Mouse (Mus musculus): ENCODE results near the gene Crispld2.

The Crispld2 gene

DNA sequence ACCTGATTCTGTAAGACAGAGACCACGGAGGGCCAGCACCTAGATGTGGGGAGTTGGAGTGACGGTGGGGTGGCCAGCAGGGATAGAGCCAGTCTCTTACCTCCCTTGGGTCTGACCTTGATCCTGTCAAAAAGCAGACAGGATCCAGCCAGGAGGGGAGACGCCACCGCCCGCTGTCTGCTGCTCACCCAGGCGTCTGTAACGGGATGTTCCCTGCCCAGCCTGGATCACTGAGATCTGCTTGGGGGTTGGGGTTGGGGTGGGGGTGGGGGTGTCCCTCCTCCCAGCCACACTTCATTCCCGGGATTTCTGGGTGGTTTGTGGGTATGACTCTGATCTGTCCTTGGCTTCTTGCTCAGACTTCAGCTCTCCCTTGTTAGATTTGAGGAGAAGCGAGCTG lies 10.1 kb downstream of the Crispld2 start:
- DNase-seq: no peak

DNA sequence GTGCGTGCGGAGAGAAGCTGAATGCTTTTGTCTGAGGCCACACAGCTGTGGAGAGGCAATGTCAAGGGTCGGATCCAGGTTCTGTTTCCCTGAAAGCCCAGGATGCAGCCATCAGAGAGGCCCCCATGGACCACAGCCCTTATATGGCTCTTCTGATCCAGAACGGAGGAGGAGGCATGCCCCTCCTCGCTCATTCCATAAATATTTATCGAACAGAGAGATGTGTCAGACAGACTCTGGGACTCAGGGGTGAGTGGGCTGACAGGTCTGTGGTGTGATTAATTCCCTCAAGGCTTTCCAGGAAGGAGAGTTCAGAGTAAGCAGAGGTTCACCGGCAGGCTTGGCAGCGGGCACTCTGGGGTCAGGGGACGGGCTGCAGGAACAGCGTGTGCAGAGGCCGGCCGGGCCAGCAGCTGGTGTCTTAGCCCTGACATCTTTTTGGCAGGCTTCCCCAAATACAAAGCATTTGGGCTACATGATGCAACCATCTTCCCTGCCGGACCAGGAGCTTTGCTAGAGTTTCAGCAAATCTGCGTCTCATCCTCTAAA lies 12.0 kb downstream of the Crispld2 start:
- DNase-seq: no peak

DNA sequence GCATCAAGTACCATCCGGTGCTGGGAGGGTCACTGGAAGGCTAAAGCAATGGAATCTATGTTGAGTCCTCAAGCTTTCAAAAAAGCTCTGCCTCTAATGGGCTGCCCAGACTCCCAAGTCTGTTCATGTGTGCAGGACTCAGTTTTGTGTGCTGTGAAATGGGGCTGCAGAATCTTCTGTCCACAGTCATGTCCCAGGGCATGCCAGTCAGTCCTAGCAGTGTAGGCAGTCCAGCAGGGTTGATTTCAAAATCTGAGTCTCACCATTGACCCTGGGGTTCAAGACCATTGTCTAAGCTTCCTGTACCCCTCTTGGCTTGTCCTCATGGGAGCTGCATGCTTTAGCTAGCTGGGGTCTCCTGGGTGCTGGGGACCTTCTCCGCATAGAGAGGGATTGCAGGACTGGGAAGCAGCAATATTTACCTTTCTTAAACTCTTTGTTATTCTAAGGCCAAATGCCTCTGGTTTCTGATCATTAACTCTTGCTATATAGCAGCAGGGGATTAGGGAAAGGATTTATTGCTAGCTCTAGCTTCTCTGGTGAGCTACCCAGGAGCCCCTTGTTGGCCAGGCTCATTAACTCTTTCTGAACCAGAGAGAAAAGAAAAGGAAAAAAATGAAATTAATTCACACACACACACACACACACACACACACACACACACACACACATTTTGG lies 12.6 kb downstream of the Crispld2 start:
- no peak for DNase-seq

DNA sequence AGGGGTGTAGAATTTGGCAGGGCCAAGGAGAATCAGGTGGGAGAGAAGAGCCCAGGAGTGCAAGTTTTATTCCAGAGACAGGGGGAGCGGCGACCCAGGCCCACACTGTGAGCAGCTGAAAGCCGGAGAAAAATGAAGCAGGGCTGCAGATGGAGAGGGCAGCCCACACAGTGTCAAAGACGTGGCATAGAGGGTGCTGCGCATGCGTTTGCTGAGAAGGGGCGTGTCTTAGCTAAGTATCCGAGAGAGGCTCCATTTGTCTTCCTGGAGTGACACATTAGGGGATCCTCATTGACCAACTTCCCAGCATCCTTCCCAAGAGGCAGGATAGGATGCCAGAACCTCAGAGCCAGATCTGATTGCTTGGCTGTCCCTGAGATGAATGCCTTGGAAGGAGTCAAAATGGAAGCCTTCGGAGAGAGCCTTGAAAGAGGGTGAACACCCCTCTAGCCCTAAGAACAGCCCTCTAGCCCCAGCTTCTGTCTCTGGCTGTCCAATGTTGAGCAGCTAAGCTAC lies 14.5 kb downstream of the Crispld2 start:
- no peak for DNase-seq

DNA sequence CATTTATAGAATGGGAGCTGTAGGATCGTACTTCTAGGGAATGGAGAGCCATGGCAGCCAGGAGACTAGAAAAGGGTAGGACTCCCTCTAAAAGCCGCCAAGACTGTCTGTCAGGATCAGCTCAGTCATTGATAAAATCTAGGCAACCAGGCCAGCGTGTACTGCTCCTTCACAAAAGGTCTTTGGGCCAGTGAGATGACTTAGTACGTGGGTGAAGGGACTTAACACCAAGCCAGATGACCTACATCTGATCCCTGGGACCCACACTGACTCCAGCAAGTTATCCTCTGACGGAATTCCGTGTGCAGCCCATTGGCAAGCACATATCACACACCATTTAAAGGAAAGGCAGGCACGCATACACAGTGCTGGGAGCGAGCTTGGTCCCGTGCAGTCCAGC lies 14.9 kb downstream of the Crispld2 start:
- no peak for DNase-seq

DNA sequence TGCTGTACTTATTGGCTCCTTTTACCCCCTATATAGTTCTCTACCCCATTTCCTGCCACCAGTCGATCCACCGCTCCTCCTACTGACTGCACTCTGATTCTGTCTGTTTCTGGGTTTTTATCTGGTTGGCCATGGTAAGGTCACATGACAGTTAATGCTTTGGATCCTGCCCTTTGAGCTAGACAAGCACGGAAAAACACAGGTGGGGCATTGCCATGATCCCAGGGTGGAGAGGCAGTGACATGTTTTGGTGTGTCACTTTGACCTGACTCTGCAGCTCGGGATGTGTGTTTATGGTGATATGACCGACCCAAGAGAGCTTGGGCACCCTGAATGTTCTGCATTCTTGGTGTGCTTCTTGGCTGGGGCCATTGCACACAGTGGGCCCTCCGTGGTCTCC lies 17.0 kb downstream of the Crispld2 start:
- no peak for DNase-seq

DNA sequence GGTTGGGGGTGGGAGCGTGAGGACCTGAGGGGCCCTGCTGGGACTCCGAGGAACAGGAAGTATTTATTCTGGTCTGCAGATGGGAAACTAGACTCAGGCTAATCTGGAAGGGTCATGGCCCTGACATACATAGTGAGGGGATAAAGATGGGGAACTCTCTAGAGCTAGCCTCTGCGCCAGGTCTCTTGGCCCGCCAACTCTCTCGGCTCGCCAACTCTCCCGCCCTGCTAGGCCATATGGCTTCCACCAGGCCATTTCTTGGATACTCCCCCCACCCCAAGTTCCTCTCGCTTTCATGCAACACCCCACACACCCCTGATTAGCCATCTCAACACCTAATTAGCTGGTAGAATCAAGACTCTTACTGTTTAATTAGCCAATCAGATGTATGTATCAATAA lies 20.3 kb downstream of the Crispld2 start:
- no peak for DNase-seq

DNA sequence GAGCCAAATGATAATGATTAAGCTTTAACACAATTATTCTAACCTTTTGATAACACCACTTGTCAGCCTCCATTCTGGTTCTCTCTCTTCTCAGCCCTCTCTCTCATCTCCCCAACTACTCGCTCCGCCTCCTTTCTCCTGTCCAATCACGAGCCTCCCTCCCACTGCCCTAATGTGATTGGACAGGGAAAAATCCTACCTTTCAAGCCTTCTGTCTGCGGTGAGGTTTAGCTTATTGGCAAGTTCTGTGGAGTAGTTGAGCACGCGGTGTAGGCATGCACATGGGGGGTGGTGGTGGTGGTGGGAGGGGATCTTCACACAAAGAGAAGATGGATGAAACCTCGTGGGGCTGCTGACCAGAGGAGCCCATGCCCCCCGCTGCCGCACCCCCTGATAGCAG lies 20.7 kb downstream of the Crispld2 start:
- DNase-seq: peak; percentile 51

DNA sequence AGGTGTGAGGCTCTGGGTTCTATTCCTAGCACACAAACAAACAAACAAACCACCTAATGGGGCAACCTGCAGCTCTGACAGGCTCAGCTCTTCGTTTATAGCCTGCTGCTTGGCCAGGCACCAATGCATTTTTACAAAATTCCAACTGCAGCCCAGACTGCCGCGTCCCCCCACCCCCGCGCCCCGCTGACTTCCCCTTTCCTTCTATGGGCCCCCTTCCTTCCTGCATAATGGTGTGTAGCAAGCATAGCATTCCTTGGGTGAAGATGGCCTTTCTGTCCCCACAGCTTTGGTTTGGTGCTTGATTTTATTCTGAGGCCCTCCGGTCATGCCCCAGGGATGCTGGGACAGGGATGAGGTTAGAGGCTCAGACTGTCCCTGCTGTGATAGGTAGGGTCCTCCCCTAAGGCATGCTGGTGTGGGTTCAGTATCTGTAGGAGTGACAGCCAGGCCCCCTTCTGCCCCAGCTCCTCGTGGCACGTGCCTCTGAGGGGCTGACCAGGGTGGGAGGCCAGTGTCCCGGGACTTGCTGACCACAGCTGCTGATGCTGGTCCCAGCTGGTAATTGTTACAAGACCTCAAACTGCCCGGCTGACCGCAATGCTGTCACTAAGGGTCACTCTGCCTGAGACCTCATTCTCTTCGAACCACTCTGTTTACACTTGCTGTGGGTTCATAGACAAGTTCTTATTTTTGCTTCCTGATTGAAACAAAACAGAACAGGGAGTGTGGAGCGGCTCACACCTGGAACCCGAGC lies 22.2 kb downstream of the Crispld2 start:
- DNase-seq: no peak

DNA sequence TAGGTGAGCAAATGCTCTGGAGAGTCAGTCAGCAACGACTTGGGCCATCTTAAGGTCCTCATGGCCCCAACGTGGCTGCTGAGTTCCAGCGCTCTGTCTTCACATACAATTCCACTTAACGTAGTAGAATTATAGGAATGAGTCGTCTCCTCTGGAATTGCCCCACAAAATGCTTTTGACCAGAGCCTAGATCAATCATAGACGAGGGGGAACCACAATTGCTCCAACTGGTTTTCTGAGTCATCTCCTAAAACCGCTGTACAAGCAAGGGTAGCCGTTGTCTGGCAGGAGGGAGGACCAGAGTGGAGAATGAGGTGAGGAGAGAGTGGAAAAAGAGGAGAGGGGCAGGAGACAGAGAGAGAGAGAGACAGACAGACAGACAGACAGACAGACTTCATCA lies 23.7 kb downstream of the Crispld2 start:
- DNase-seq: no peak

DNA sequence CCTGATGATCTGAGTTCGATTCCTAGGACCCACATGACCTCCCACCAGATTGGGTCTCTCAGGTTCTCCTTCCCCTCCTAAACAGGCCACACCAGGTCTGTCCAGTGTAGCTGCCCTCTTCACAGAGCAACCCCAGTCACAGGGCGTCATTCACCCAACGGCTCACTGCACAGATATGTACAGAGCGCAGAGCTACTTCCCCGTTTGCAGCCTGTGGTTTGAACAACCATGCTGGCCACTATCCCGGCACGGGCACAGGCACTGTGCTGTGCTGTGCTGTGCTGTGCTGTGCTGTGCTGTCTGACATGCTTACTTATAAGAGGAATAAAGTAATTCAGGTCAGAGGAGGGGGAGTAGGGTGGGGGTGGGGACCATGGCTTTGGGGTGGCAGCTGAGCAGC lies 24.2 kb downstream of the Crispld2 start:
- DNase-seq: no peak

DNA sequence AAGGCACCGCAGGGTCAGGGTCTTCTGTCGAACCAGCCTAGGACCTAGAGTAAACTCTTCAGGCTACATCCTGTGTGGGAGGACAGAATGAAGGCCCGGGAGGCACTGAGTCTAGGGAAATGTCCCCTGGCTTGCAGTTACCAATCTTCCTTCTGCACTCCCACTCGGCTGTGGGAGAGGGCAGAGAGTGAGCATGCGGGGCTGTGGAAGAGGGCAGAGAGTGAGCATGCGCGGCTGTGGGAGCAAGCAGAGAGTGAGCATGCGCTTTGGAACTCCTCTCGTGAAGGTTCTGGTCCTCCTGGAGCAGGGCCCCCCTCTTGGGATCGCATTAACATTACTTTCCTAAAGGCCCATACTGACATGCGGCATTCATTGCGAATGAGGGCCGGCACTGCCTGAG lies 25.1 kb downstream of the Crispld2 start:
- no peak for DNase-seq

DNA sequence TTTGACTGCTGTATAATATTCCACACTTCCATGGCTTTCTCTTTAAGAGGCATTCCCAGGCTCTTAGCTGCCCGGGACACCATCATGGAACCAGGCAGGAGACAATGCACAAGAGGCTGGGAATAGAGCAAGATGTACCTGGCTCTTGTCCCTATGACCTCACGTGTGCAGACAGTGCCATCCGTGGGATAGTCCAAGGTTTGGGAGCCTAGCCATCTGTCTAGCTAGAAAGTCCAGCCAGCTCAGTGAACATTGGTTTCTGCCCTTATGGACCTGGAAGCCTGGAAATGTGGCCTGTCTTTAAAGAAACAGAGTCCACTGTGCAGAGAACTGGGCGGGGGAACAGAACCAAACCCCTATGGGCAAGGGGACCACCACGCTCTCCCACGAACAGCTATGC lies 25.5 kb downstream of the Crispld2 start:
- DNase-seq: no peak

DNA sequence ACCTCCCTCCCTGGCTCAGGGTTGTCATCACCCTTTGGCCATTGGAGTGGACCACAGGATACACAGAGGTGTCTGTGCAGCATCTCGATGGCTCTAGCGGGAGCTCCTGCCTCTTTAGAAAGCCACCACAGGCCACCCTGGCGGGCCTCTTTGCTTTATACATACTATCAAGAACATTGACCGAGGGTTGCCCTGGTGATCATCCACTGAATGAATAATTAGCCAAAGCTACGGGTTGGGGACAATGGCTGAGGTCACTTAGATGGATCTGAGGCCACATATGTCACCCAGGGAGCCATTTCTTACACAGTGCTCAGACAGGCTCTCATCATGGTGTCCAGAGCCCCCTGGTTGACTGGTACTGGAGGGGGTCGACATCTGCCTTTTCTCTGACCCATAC lies 26.1 kb downstream of the Crispld2 start:
- DNase-seq: no peak

DNA sequence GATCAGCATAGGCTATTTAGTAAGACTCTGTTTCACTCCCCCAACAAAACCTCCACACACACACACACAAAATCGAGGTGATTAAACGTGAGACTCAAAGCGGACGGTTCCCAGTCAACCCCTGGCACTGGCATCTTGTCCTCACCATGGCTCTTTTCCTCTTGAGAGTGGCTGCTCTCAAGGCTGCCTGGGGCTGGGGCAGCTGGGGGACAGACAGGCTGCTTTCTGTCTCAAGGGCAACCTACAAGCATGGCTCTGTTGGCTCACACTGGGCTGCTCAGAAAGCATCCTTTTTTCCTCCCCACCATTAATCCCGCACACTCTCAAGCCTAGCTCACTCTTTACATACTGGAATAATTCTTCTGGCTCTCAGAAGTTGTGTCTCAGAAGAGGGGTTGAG lies 27.1 kb downstream of the Crispld2 start:
- no peak for DNase-seq

DNA sequence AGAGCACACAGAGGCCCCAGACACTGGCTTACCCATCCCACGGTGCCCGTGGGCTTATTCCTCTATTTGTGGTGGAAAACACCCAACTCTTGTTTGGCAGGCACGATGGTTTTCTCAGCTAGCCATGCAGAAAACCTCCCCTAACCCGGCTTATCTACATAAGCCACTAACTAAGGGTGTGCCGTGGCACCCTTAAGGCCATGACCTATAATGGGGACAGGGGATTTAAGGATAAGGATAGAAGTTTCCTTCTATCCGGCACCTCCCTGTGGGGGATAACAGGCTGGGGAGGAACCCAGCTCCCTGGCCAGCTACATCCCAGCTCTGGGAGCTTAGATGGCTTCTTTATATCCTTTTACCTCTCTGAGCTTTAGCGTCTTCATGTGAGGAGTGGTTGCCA lies 28.1 kb downstream of the Crispld2 start:
- DNase-seq: no peak

DNA sequence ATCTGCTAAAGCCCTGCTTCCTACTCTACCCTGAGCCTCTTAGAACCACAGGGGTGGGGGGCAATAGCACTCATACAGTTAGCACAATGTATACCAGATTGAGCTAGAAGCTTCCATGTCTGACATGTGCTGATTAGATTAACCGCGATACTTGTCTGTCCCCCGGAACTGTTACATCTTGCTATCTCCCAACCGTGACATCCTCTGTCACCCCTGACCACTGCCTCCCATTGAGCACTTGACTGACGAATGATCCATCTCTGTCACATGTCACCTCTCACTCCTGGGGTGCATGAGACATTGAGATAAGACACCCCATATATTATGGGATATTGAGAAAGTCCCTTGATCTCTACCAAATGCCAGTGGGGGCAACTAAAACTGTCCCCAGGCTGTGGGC lies 34.0 kb downstream of the Crispld2 start:
- no peak for DNase-seq

DNA sequence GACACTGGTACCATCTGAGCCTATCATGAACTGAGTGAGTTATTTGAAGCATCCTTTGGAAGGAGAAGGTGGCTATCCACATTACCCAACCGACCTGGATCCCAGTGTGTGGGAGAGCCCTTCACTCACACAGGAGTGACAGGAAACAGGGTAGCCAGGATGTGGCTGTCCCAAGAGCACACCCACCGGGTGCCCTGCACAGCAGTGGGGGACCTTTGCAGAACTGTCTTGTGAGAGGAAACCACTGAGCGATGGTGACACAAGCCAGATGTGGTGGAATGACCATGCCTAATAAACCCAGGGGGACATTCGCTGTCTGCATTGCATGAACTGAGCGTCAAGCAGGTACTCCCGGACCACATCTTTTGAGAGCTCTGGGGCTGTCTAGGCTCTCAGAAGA lies 34.8 kb downstream of the Crispld2 start:
- no peak for DNase-seq

DNA sequence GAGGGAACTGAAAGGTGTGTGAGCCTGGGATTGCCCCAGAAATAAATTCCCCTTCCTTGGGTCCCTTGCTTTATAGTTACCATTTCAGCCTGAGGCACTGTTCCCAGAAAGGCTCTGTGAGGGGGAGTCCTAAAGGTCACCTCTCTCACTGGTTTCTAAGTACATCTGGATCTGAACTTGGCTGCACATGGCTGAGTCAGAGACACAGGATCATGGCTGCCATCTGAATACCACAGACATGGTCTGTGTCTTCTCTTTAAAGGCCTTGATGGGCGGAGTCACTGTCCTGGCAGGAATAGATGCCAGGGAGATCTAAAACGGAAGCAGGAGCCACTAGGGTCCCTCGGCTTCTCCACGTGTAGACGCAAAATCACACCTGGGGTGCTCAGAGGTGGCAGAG lies 38.2 kb downstream of the Crispld2 start:
- no peak for DNase-seq

DNA sequence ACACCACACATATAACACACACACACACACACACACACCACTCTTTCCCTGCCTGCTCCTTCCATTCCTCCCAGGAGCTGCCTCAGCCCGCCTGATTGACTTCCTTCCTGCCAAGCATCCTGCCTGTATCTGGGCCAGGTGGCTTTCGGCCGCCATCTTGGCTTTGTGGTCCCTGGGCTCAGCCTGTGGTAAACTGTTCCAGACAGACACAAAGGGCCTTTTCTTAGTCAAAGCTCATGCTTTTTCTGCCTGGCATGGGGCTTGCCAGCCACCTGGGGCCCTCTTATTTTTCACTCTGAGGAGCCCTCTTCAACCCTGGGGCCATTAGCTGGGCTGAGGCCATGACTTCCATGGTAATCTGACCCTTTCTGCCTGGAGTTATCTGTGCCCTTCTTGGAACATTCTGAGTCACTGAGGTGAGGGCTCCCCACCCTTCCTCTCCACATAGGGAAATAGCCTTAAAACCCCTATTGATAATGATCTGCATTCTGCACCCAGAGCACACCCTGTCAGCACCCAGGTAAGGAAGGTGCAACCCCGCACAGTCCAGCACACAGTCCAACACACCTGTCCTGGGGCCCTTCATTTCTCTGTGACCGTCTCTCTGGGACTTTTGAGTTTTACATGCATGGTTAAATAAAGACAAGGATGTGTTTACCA lies 40.4 kb downstream of the Crispld2 start:
- DNase-seq: peak; percentile 85

DNA sequence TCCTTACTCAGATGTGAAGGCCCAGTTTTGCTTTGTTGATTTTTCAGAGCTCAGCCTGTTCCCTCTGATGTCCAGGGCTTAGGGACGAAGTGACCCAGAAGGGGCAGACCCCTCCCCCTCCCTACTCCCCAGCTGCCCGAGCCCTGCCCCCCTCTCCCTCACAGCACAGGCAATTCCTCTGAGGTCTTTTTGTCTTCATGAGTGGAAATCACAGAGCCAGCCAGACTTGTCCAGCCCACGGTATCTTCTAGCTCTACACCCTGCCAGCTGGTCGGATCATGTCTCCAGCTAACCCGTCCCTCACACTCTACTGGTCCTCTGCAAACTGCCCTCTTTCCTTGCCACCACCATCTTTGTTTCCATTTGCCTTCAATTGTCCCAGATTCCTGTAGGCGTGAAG lies 42.2 kb downstream of the Crispld2 start:
- no peak for DNase-seq

DNA sequence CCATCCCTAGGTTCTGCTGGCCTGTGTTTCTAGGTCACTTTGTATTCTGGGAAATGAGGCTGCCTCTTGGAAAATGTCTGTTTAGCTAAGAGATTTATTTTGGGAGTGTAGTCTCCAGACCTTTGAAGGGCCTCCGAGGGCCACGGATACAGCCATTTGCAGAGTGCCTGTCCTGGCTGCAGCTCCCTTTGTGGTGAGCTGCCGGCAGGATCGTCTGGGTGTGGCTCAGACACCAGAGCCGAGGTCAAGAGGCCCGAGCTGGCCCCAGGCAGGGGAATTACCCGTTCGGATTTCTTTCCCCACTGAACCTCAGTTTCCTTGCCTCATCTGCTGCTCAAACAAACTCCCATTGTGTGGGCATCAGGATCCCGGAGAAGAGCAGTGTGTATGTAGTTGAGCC lies 43.9 kb downstream of the Crispld2 start:
- DNase-seq: no peak

DNA sequence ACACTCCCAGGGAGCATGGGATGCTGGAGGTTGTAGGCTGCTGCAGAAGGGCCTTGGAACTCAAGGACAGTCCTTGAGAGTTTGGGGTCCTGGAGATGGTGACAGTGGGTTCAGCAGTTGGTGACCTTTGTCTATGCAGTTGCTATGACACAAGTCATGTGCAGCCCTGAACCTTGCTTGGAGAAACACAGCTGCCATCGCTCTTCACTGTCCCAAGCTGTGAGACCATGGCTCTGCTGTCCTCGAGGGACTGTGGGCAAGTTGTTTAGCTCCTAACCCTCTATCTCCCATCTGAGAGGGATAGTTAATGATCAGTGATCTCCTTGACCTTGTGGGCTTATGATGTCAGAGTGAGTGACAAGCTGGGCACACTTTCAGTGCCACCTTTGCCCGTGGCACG lies 44.3 kb downstream of the Crispld2 start:
- no peak for DNase-seq

DNA sequence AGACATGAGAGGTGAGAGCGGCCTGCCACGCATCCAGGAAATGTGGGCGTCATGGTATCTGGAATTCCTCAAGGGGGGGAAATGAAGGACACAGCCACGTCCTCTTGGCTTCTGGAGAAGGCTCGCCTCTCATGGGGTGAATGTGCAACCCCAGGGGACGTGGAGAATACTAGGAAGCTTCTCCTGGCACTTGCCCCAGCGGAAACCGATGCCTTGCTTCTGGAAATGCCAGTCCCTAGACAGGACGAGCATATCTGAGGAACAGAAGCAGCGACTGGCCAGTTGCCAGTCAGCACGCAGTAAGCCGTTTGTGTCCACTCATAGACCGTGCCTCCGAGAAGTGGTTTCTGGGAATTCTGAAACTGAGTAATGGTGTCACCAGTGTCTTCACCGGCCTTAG lies 45.0 kb downstream of the Crispld2 start:
- DNase-seq: no peak

Data from thymus, postnatal 14 days (tissue).